Mouse (Mus musculus) heart, postnatal 0 days (tissue): Measurements from ENCODE around the gene Vav3. TPM values are rescaled to one million over a fixed set of nuclear protein-coding genes. Genes with fewer than 3 reads are reported as not detected.
"Not testable (repeated sequence)": the region's sequence is repeated elsewhere in the genome, so short reads cannot be mapped to it uniquely, and the experiment has no call there.

Experiments
- ATAC-seq: fragments of 200-750 bp; cut with Nextera tagmentation; 2 replicates; pipeline ENCODE4 v1.8.0; 2017; ENCODE audit warnings: low read depth, moderate number of reproducible peaks, moderate library complexity; ENCODE audit not compliant: insufficient read depth
- DNase-seq: peaks from one replicate; pipeline ENCODE4 v3.0.0-alpha.2; 2016; ENCODE audit warnings: low spot score
- H3K27ac ChIP-seq: fragments of 300-500 bp; sonication (generic); 2 replicates; pipeline ENCODE4 v1.5.1; 2014; ENCODE audit warnings: low read depth, mild to moderate bottlenecking
- H3K27me3 ChIP-seq: fragments of 300-500 bp; sonication (generic); 2 replicates; pipeline ENCODE4 v1.6.1; 2014; ENCODE audit warnings: low read length, mixed read lengths; ENCODE audit not compliant: control insufficient read depth, insufficient read depth
- H3K36me3 ChIP-seq: fragments of 300-500 bp; sonication (generic); replicated peaks from 2 replicates; pipeline ENCODE4 v1.6.1; 2014; ENCODE audit warnings: low read length, mixed read lengths; ENCODE audit not compliant: control insufficient read depth, insufficient read depth
- H3K4me1 ChIP-seq: fragments of 300-500 bp; sonication (generic); 2 replicates; pipeline ENCODE4 v1.6.1; 2014; ENCODE audit warnings: antibody characterized with exemption; ENCODE audit not compliant: control insufficient read depth, insufficient read depth
- H3K4me2 ChIP-seq: fragments of 300-500 bp; sonication (generic); 2 replicates; pipeline ENCODE4 v1.6.1; 2014; ENCODE audit warnings: low read depth, mild to moderate bottlenecking, low read length, moderate library complexity
- H3K4me3 ChIP-seq: fragments of 300-500 bp; sonication (generic); 2 replicates; pipeline ENCODE4 v1.5.1; 2014; ENCODE audit warnings: low read depth, low read length
- H3K9ac ChIP-seq: fragments of 300-500 bp; sonication (generic); replicated peaks from 2 replicates; pipeline ENCODE4 v1.6.1; 2014; ENCODE audit warnings: low read depth, low read length, mixed read lengths
- H3K9me3 ChIP-seq: fragments of 300-500 bp; sonication (generic); replicated peaks from 2 replicates; pipeline ENCODE4 v1.6.1; 2016; ENCODE audit warnings: low read length; ENCODE audit not compliant: control insufficient read depth
- CTCF ChIP-seq: IDR thresholded peaks from 2 replicates; pipeline ENCODE4 v1.5.1; 2016; ENCODE audit warnings: antibody characterized with exemption, control low read depth, low read depth
- EP300 ChIP-seq: IDR thresholded peaks from 2 replicates; pipeline ENCODE4 v1.6.1; 2016; ENCODE audit warnings: antibody characterized with exemption, low read depth
- WGBS: fragments of 180-500 bp; shearing (Covaris S2); extraction: QIAGEN DNeasy Blood & Tissue Kit; methylation state at CpG from one replicate; pipeline ENCODE4 v1.1.7; 2014; 5-methylcytosine and 5-hydroxymethylcytosine counted together
- polyA plus RNA-seq: library from polyadenylated mRNA; unstranded; fragments of >200 nt; fragmentation: Nextera tagmentation; extraction: Ambion mirVana; gene quantifications from 2 replicates; pipeline ENCODE4 v1.2.1, GENCODE M21; 2015
- total RNA-seq: library from RNA; depleted of rRNA; stranded (reverse); fragments of >200 nt; gene quantifications from 2 replicates; pipeline ENCODE4 v1.2.3, GENCODE M21; 2014; ENCODE audit warnings: low replicate concordance

The Vav3 gene
- total and polyA plus RNA-seq, 2 experiments from 2014 or later, result 5.1 to 25.0 TPM

DNA sequence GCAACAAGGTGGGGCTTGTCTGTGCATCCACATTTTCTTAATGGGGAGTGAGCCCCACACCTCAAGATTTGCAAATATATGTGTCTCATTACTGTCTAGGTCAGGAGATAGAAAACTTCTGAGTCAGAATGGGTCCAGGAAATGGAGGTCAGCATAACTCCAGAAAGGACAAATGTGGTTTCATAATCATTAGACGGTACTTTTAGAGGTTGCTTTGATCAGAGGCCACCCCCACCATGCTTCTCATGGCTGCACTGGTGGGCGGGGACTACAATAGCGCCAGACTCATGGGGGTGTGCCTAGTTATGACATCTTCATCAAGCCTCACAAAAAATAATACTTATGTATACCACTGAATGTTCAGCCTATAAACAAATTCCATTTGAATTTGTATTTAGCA lies 103.6 kb downstream of the Vav3 start:
- Histone ChIP-seq H3K27me3 (no peaks in the 10 kb centered on the region), H3K4me1 (no peaks in the 10 kb centered on the region), H3K9me3 (no peaks in the 10 kb centered on the region), H3K9ac (no peak overlapping the region), H3K27ac (no peak overlapping the region), H3K36me3 (no peaks in the 10 kb centered on the region), H3K4me3 (no peak overlapping the region), H3K4me2 (no peak overlapping the region)
- no peak for ATAC-seq
- TF ChIP-seq CTCF (no peak), EP300 (no peak)
- DNase-seq, result no peak
- 75% methylated on average over 3 of the region's 3 CpGs for WGBS

DNA sequence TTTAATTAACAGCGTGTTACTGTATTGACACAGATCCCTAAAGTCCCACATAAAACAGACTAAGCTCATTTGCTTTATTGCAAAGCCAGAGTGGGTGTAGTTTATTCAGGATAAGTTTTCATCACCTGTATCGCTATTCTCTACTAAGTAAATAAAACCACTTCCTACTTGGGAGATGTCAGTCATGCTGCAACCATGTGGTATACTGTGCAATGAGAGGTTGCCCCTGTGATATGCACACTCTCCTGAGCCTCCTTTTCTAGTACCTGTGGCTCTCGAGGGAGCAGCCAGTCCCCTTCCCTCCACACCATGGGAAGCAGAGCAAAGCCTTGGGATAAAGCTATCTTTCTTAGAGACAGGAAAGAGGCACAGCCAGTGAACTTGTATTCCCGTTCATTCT lies 106.5 kb downstream of the Vav3 start:
- no peak overlapping the region for H3K4me3 ChIP-seq
- DNase-seq (no peak), ATAC-seq (no peak)
- H3K9me3 ChIP-seq, result no peaks in the 10 kb centered on the region
- H3K36me3 ChIP-seq, result no peaks in the 10 kb centered on the region
- TF ChIP-seq CTCF (no peak), EP300 (no peak)
- H3K27me3 ChIP-seq, result no peaks in the 10 kb centered on the region
- no peak overlapping the region for H3K9ac ChIP-seq
- no peaks in the 10 kb centered on the region for H3K4me1 ChIP-seq
- 57% methylated on average over 4 of the region's 4 CpGs for WGBS
- H3K4me2 ChIP-seq, result no peak overlapping the region
- no peak overlapping the region for H3K27ac ChIP-seq

DNA sequence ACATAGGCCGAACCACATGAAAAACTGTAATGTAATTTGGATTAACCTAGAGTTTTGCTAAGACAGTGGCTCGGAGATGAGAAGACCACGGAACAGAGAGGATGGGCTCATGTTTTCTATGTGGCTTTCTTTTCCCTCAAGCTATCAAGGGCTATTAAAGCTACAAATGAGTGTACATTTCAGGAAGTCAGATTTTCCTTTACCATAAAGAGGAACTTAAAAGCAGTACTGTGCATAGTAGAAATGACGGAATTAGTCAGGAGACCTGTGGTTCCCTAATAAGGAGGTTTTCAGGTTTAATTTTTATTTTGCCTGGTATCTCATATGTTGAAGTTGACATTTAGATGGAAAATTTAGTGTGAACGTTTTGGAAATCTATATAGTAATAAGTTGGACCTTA lies 107.8 kb downstream of the Vav3 start:
- not testable (repeated sequence) for H3K27ac ChIP-seq, H3K4me1 ChIP-seq, H3K27me3 ChIP-seq, ATAC-seq, H3K4me3 ChIP-seq, DNase-seq, H3K9me3 ChIP-seq, H3K9ac ChIP-seq, H3K4me2 ChIP-seq, H3K36me3 ChIP-seq
- WGBS, result 77% methylated on average over 5 of the region's 5 CpGs

DNA sequence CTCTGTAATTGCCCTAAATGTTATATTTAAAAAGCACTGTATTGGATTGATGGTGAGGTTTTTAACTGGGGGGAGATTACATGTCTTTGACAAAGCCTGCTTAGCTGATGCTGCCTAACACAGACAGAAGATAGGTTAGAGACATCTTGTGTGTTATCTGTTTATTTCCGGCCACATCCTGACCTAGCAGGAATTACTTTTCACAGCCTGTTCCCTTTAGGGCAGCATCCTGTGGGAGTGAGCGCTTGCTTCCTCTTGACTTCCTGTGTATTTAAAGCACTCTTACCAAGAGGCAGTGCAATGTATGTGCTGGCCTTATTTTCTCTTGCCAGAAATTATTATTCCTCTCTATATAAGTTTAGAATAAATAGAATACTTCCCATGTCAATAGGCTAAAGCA lies 111.5 kb downstream of the Vav3 start:
- Histone ChIP-seq H3K27ac (peak overlapping the region; percentile 57; the same call in 1 of the 2 replicates), H3K27me3 (no peaks in the 10 kb centered on the region), H3K4me2 (no peak overlapping the region), H3K4me1 (peaks cover 5% of the 10 kb centered on the region), H3K9me3 (no peaks in the 10 kb centered on the region), H3K9ac (no peak overlapping the region), H3K36me3 (no peaks in the 10 kb centered on the region), H3K4me3 (no peak overlapping the region)
- DNase-seq (no peak), ATAC-seq (peak; percentile 57; the same call in 1 of the 2 replicates)
- 51% methylated on average over 2 of the region's 2 CpGs for WGBS
- TF ChIP-seq CTCF (no peak), EP300 (no peak)

DNA sequence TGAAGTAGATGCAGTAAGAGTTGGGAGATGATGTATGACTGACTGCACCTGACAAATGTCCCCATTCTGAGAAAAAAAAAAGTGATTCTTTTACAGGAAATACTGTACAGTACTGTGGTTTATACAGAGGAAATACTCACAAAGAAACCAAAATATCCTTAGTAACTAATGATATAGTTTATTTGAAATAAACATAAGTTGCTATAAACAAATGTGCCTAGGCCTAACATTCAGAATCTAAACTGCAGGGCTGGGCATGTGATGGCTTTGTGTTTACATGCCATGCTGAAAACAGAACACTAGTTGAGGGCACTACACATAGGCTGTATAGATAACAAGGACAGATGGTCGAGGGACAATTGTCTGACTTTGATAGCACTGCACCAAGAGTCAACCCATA lies 114.2 kb downstream of the Vav3 start:
- no peak overlapping the region for H3K27ac ChIP-seq
- ATAC-seq (no peak), DNase-seq (no peak)
- H3K36me3 ChIP-seq, result no peaks in the 10 kb centered on the region
- no peak overlapping the region for H3K4me3 ChIP-seq
- TF ChIP-seq EP300 (no peak), CTCF (no peak)
- no peaks in the 10 kb centered on the region for H3K27me3 ChIP-seq
- H3K4me1 ChIP-seq, result peaks cover 5% of the 10 kb centered on the region
- WGBS, result 13% methylated on average over 1 of the region's 1 CpGs
- no peak overlapping the region for H3K4me2 ChIP-seq
- H3K9ac ChIP-seq, result no peak overlapping the region
- H3K9me3 ChIP-seq, result no peaks in the 10 kb centered on the region

DNA sequence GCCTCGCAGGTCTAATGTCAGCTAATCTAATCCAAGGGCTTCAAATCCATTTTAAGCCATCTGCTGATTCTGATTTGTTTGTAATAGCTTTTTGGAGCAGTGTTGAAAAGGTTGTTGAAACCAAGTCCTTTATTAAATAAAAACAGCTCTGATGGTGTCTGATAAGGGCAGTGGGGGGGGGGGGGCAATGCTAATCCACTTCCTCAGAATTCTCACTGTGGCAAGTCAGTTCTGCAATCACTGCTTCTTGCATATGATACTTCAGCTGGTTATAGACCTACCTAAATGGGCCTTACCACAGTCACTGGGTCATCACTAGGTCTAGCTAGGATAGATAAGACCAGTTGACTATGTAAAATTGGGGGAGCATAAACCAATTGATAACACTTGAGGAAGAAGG lies 115.9 kb downstream of the Vav3 start:
- no peaks in the 10 kb centered on the region for H3K36me3 ChIP-seq
- no peak overlapping the region for H3K4me2 ChIP-seq
- no peak for DNase-seq
- no peaks in the 10 kb centered on the region for H3K27me3 ChIP-seq
- H3K9me3 ChIP-seq, result no peaks in the 10 kb centered on the region
- peaks cover 5% of the 10 kb centered on the region for H3K4me1 ChIP-seq
- H3K4me3 ChIP-seq, result no peak overlapping the region
- no peak overlapping the region for H3K27ac ChIP-seq
- 96% methylated on average over 1 of the region's 1 CpGs for WGBS
- TF ChIP-seq EP300 (no peak), CTCF (no peak)
- H3K9ac ChIP-seq, result no peak overlapping the region
- no peak for ATAC-seq
